32 mouse cellular contexts compared by ENCODE assay signal in the genomic region with DNA sequence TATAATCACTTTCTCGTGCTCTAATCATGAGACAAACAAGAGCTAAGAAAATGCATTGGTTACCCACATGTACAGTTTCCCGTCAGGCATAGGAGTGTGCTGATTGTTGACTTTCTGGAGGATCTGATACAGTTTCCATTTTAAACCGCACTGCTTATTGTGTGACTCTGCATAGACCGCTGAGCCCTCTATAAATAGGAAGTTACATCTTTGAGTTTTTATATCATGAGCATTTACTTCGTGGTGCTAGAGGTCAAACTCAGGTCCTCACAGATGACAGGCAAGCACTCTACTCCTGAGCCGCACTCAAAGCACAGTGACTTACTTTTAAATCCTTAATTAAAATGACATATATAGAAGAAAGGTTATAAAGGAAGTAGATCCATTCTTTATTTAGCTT. TPM values are rescaled to one million over a fixed set of nuclear protein-coding genes. Genes with fewer than 3 reads are reported as not detected.
DNase-seq lines count a peak whose midpoint lies in the region; ATAC-seq and TF ChIP-seq lines count a peak whose summit lies in the region.
"Had no signal": no experiment of that assay in that cellular context is flagged by ENCODE, and none has a peak within 500 bp of the region (broad histone marks: within the 10 kb centered on the region; RNA-seq: fewer than 3 reads in every experiment).

No protein-coding gene starts in this region.

- 10% methylated on average over 6 of the region's 6 CpGs for WGBS in heart, adult 2 months
- WGBS in heart, embryonic 13.5 days = 30% methylated on average over 6 of the region's 6 CpGs
- WGBS in heart, embryonic 16.5 days = 39% methylated on average over 6 of the region's 6 CpGs

- H3K4me1 ChIP-seq in heart, adult 2 months (ENCODE audit: control insufficient read depth, insufficient read depth, low read length) = peaks cover 9% of the 10 kb centered on the region
- peaks cover 38% of the 10 kb centered on the region for H3K4me1 ChIP-seq in heart, embryonic 13.5 days
- peaks cover 21% of the 10 kb centered on the region for H3K4me1 ChIP-seq in heart, embryonic 16.5 days (ENCODE audit: control insufficient read depth, insufficient read depth, low read length)
- H3K4me1 ChIP-seq: hindbrain, embryonic 10.5 days; intestine, embryonic 15.5 days had no signal

- peaks cover 2% of the 10 kb centered on the region; the same call in 1 of the 2 replicates for H3K79me2 ChIP-seq in heart, adult 2 months (replicated peaks; ENCODE audit: control insufficient read depth, insufficient read depth, low read length)

- intact Hi-C loops in heart, adult 2 months (cut with DNase I) = loop anchor here (5.0 to 10.0 kb wide), 2 partner anchors 72 to 295 kb away; partner anchors contain the start of gene Flnc
- intact Hi-C loops in heart, postnatal 25 days (cut with DNase I) = loop anchor here (5.0 kb wide), 1 partner anchor 77 kb away; no protein-coding TSS in a partner anchor

- TF ChIP-seq EP300 in heart, adult 2 months (IDR thresholded peaks at IDR 0.05; ENCODE audit: insufficient read depth, low read depth, low read length) = no peak

- no peak overlapping the region for H3K9ac ChIP-seq in heart, adult 2 months (ENCODE audit: low read depth, low read length)
- peak overlapping the region; percentile 64; the same call in 1 of the 2 replicates for H3K9ac ChIP-seq in heart, embryonic 13.5 days
- H3K9ac ChIP-seq in heart, embryonic 16.5 days (ENCODE audit: low read length) = no peak overlapping the region
- H3K9ac ChIP-seq: embryonic facial prominence, embryonic 13.5 days; forebrain, embryonic 12.5 days; forebrain, embryonic 15.5 days; hindbrain, embryonic 13.5 days; intestine, embryonic 15.5 days; kidney, embryonic 15.5 days had no signal

- TF ChIP-seq POLR2A in heart, adult 2 months (IDR thresholded peaks at IDR 0.05; ENCODE audit: insufficient read depth, low read depth, low read length) = no peak

- TF ChIP-seq CTCF in heart, adult 2 months (IDR thresholded peaks at IDR 0.05) = no peak

- DNase-seq in gastrocnemius, adult 18-20 months (ENCODE audit: low spot score) = peak; percentile 23
- no peak for DNase-seq in gastrocnemius, adult 8-10 months (ENCODE audit: low spot score in 2 of 2)
- no peak for DNase-seq in heart, adult 2 months
- DNase-seq in heart, adult 8-10 months (ENCODE audit: low spot score) = no peak
- DNase-seq in heart, postnatal 25 days (ENCODE audit: low spot score) = no peak
- DNase-seq in heart, adult 9 months (ENCODE audit: low spot score in 2 of 2) = no peak
- DNase-seq: adrenal gland, adult 8-10 months; adrenal gland, postnatal 25 days; cerebellum, adult 11-12 months; cerebellum, adult 8-10 months; cerebellum, postnatal 10 days; cerebellum, postnatal 36 days; embryo, embryonic 11 days; gastrocnemius, postnatal 36 days; kidney, adult 11 months; kidney, adult 8-10 months had no signal

- no peaks in the 10 kb centered on the region for H3K27me3 ChIP-seq in heart, adult 2 months (ENCODE audit: control insufficient read depth, insufficient read depth, low read length)
- H3K27me3 ChIP-seq in heart, embryonic 13.5 days (replicated peaks) = no peaks in the 10 kb centered on the region
- H3K27me3 ChIP-seq in heart, embryonic 16.5 days (ENCODE audit: control insufficient read depth, insufficient read depth, low read length) = no peaks in the 10 kb centered on the region
- H3K27me3 ChIP-seq: embryonic facial prominence, embryonic 13.5 days; forebrain, embryonic 12.5 days; forebrain, embryonic 15.5 days; hindbrain, embryonic 13.5 days; intestine, embryonic 15.5 days; kidney, embryonic 15.5 days had no signal

- H3K9me3 ChIP-seq in heart, embryonic 13.5 days = no peaks in the 10 kb centered on the region
- H3K9me3 ChIP-seq in heart, embryonic 16.5 days (replicated peaks; ENCODE audit: control insufficient read depth, low read length) = no peaks in the 10 kb centered on the region
- H3K9me3 ChIP-seq: embryonic facial prominence, embryonic 10.5 days; embryonic facial prominence, embryonic 13.5 days; forebrain, embryonic 12.5 days; forebrain, embryonic 15.5 days; hindbrain, embryonic 10.5 days; hindbrain, embryonic 13.5 days; intestine, embryonic 15.5 days; kidney, embryonic 15.5 days had no signal

- peaks cover 52% of the 10 kb centered on the region for H3K36me3 ChIP-seq in heart, adult 2 months (ENCODE audit: control insufficient read depth, insufficient read depth, low read length)
- H3K36me3 ChIP-seq in heart, embryonic 13.5 days = peaks cover 72% of the 10 kb centered on the region
- H3K36me3 ChIP-seq in heart, embryonic 16.5 days (ENCODE audit: control insufficient read depth, insufficient read depth) = peaks cover 26% of the 10 kb centered on the region

- no peak overlapping the region for H3K4me3 ChIP-seq in heart, adult 2 months
- no peak overlapping the region for H3K4me3 ChIP-seq in heart, embryonic 13.5 days
- H3K4me3 ChIP-seq in heart, embryonic 16.5 days (ENCODE audit: low read length) = no peak overlapping the region
- H3K4me3 ChIP-seq: embryonic facial prominence, embryonic 10.5 days; embryonic facial prominence, embryonic 13.5 days; erythroblast, embryonic 14.5 days; forebrain, embryonic 12.5 days; forebrain, embryonic 15.5 days; hindbrain, embryonic 10.5 days; hindbrain, embryonic 13.5 days; intestine, embryonic 15.5 days; kidney, embryonic 15.5 days had no signal

- H3K27ac ChIP-seq in heart, adult 2 months = peak overlapping the region; percentile 74
- peak overlapping the region; percentile 85 for H3K27ac ChIP-seq in heart, embryonic 13.5 days (replicated peaks)
- H3K27ac ChIP-seq in heart, embryonic 16.5 days (ENCODE audit: low read length) = peak overlapping the region; percentile 83
- H3K27ac ChIP-seq: embryonic facial prominence, embryonic 10.5 days; embryonic facial prominence, embryonic 13.5 days; forebrain, embryonic 12.5 days; forebrain, embryonic 15.5 days; hindbrain, embryonic 10.5 days; hindbrain, embryonic 13.5 days; intestine, embryonic 15.5 days; kidney, embryonic 15.5 days had no signal

- peak overlapping the region; percentile 48 for H3K4me2 ChIP-seq in heart, embryonic 13.5 days
- H3K4me2 ChIP-seq in heart, embryonic 16.5 days (ENCODE audit: low read depth, low read length) = peak overlapping the region; percentile 44
- H3K4me2 ChIP-seq: embryonic facial prominence, embryonic 13.5 days; forebrain, embryonic 12.5 days; forebrain, embryonic 15.5 days; hindbrain, embryonic 13.5 days; intestine, embryonic 15.5 days; kidney, embryonic 15.5 days had no signal

- ATAC-seq in heart, embryonic 13.5 days (ENCODE audit: extremely low read depth, insufficient number of reproducible peaks, low FRiP score, low TSS enrichment) = peak; percentile 31; the same call in 1 of the 2 replicates
- ATAC-seq in heart, embryonic 16.5 days (replicated peaks; ENCODE audit: extremely low read depth, insufficient read depth, low FRiP score) = peak; percentile 82
- ATAC-seq: activated CD4-positive, CD25-positive, alpha-beta regulatory T cell, adult 4 months; forebrain, embryonic 15.5 days; hindbrain, embryonic 16.5 days; intestine, embryonic 15.5 days had no signal

RNA-seq across cellular contexts. Expression of gene Calu, which starts 12.3 kb away (rescaled TPM):
- 10 to 100 TPM; 71.3 to 96.1 TPM for total RNA-seq in gastrocnemius, adult 18-20 months (2021)
- total RNA-seq in gastrocnemius, adult 8-10 months (2022) = 10 to 100 TPM; 66.3 to 77.3 (median 75.0) TPM
- 100 to 1,000 TPM; 227 to 232 TPM for total RNA-seq in heart, adult 2 months (2021)
- 102 and 178 TPM in 2 replicates for polyA plus RNA-seq in heart, adult 2 months (2012; rRNA removed)
- 100 to 1,000 TPM; 230 to 251 (median 234) TPM for total RNA-seq in heart, adult 8-10 months (2022)
- 409 and 427 TPM in 2 replicates for polyA plus RNA-seq in heart, embryonic 13.5 days (2015; fragmentation: Nextera tagmentation; extraction: Ambion mirVana)
- 100 to 1,000 TPM; 233 to 264 TPM for total RNA-seq in heart, postnatal 25 days (2021)
- polyA plus RNA-seq in heart, embryonic 16.5 days (2015; fragmentation: Nextera tagmentation; extraction: Ambion mirVana) = 403 and 405 TPM in 2 replicates

RNA-seq across cellular contexts. Expression of gene Opn1sw, which starts 28.1 kb away (rescaled TPM):
- under 1 TPM in 1 of 2 experiments, not detected in 1; 0.26 TPM for total RNA-seq in gastrocnemius, adult 18-20 months (2021)
- under 1 TPM in 3 of 4 experiments, not detected in 1; 0.24 to 0.43 (median 0.31) TPM for total RNA-seq in gastrocnemius, adult 8-10 months (2022)
- total RNA-seq in heart, adult 2 months (2021) = not detected
- 0.67 TPM in 1 of 2 replicates, not detected in the other for polyA plus RNA-seq in heart, adult 2 months (2012; rRNA removed)
- under 1 TPM in 2 of 4 experiments, not detected in 2; 0.22 to 0.79 TPM for total RNA-seq in heart, adult 8-10 months (2022)
- polyA plus RNA-seq in heart, embryonic 13.5 days (2015; fragmentation: Nextera tagmentation; extraction: Ambion mirVana) = 0.51 and 0.55 TPM in 2 replicates
- not detected for total RNA-seq in heart, postnatal 25 days (2021)
- polyA plus RNA-seq in heart, embryonic 16.5 days (2015; fragmentation: Nextera tagmentation; extraction: Ambion mirVana) = 0.62 and 0.76 TPM in 2 replicates
- total RNA-seq: adrenal gland, adult 8-10 months; granulocyte monocyte progenitor cell, adult 5-6 weeks had no signal
- polyA plus RNA-seq: erythroblast, embryonic 14.5 days had no signal

RNA-seq across cellular contexts. Expression of gene Ccdc136, which starts 35.9 kb away (rescaled TPM):
- total RNA-seq in gastrocnemius, adult 18-20 months (2021) = 10 to 100 TPM; 11.8 to 12.2 TPM
- 10 to 100 TPM in 2 of 4 experiments, 1 to 10 TPM in 2; 9.0 to 12.0 (median 10.2) TPM for total RNA-seq in gastrocnemius, adult 8-10 months (2022)
- 1 to 10 TPM; 1.7 to 2.4 TPM for total RNA-seq in heart, adult 2 months (2021)
- 2.1 and 3.0 TPM in 2 replicates for polyA plus RNA-seq in heart, adult 2 months (2012; rRNA removed)
- 1 to 10 TPM; 1.1 to 2.9 (median 2.5) TPM for total RNA-seq in heart, adult 8-10 months (2022)
- 24.0 and 27.6 TPM in 2 replicates for polyA plus RNA-seq in heart, embryonic 13.5 days (2015; fragmentation: Nextera tagmentation; extraction: Ambion mirVana)
- 1 to 10 TPM; 1.9 to 3.1 TPM for total RNA-seq in heart, postnatal 25 days (2021)
- polyA plus RNA-seq in heart, embryonic 16.5 days (2015; fragmentation: Nextera tagmentation; extraction: Ambion mirVana) = 21.6 and 22.7 TPM in 2 replicates
- total RNA-seq: granulocyte monocyte progenitor cell, adult 5-6 weeks had no signal
- polyA plus RNA-seq: erythroblast, embryonic 14.5 days had no signal

RNA-seq across cellular contexts. Expression of gene Fam71f1, which starts 41.3 kb away (rescaled TPM):
- not detected for total RNA-seq in gastrocnemius, adult 18-20 months (2021)
- not detected for total RNA-seq in gastrocnemius, adult 8-10 months (2022)
- not detected for total RNA-seq in heart, adult 2 months (2021)
- 0.12 TPM in 1 of 2 replicates, not detected in the other for polyA plus RNA-seq in heart, adult 2 months (2012; rRNA removed)
- not detected for total RNA-seq in heart, adult 8-10 months (2022)
- 0.21 and 0.32 TPM in 2 replicates for polyA plus RNA-seq in heart, embryonic 13.5 days (2015; fragmentation: Nextera tagmentation; extraction: Ambion mirVana)
- total RNA-seq in heart, postnatal 25 days (2021) = not detected
- polyA plus RNA-seq in heart, embryonic 16.5 days (2015; fragmentation: Nextera tagmentation; extraction: Ambion mirVana) = not detected in 2 replicates
- total RNA-seq: adrenal gland, adult 8-10 months; adrenal gland, postnatal 25 days; gastrocnemius, postnatal 36 days; granulocyte monocyte progenitor cell, adult 5-6 weeks had no signal
- polyA plus RNA-seq: activated CD4-positive, CD25-positive, alpha-beta regulatory T cell, adult 4 months; brain, embryonic 14.5 days; cortical plate, adult 2 months; embryonic facial prominence, embryonic 10.5 days; embryonic facial prominence, embryonic 13.5 days; erythroblast, embryonic 14.5 days; forebrain, embryonic 12.5 days; forebrain, embryonic 15.5 days; hindbrain, embryonic 13.5 days; hindbrain, embryonic 16.5 days; intestine, embryonic 15.5 days had no signal
